Mouse (Mus musculus) heart, embryonic 14.5 days (tissue): ENCODE results near the gene Efs. TPM values are rescaled to one million over a fixed set of nuclear protein-coding genes. Genes with fewer than 3 reads are reported as not detected.
"Not testable (repeated sequence)": the region's sequence is repeated elsewhere in the genome, so short reads cannot be mapped to it uniquely, and the experiment has no call there.

Experiments used
- ATAC-seq: fragments of 200-750 bp; cut with Nextera tagmentation; 2 replicates; pipeline ENCODE4 v1.8.0; 2017; ENCODE audit warnings: low read depth, moderate TSS enrichment; ENCODE audit not compliant: insufficient number of reproducible peaks, insufficient read depth, low FRiP score
- H3K27ac ChIP-seq, 2 experiments: fragments of 200-500 bp in 1 of 2; fragments of 300-500 bp in 1 of 2; sonication (generic) in 1 of 2; replicated peaks in 1 of 2; 2 replicates each; pipeline ENCODE4 v1.5.1; 2012 to 2014; ENCODE audit warnings: low read depth in 2 of 2, low read length in 2 of 2, control low read depth in 1 of 2, mild to moderate bottlenecking in 1 of 2, mixed read lengths in 1 of 2; ENCODE audit not compliant: control insufficient read depth in 1 of 2, insufficient read depth in 1 of 2
- H3K27me3 ChIP-seq: fragments of 300-500 bp; sonication (generic); 2 replicates; pipeline ENCODE4 v1.6.1; 2014; ENCODE audit warnings: mild to moderate bottlenecking, low read length, control low read depth; ENCODE audit not compliant: control insufficient read depth, insufficient read depth
- H3K36me3 ChIP-seq: fragments of 300-500 bp; sonication (generic); 2 replicates; pipeline ENCODE4 v1.6.1; 2014; ENCODE audit warnings: mild to moderate bottlenecking, control low read depth, low read length, mixed read lengths; ENCODE audit not compliant: control insufficient read depth, insufficient read depth
- H3K4me1 ChIP-seq, 2 experiments: fragments of 200-500 bp in 1 of 2; fragments of 300-500 bp in 1 of 2; sonication (generic) in 1 of 2; 2 replicates each; pipeline ENCODE4 v1.6.1; 2012 to 2014; ENCODE audit warnings: low read length in 2 of 2, control low read depth in 1 of 2, mixed read lengths in 1 of 2; ENCODE audit not compliant: control insufficient read depth in 2 of 2, insufficient read depth in 2 of 2
- H3K4me2 ChIP-seq: fragments of 300-500 bp; sonication (generic); 2 replicates; pipeline ENCODE4 v1.6.1; 2014; ENCODE audit warnings: mild to moderate bottlenecking, low read length
- H3K4me3 ChIP-seq, 2 experiments: fragments of 200-500 bp in 1 of 2; fragments of 300-500 bp in 1 of 2; sonication (generic) in 1 of 2; 2 replicates each; pipeline ENCODE4 v1.5.1; 2012 to 2014; ENCODE audit warnings: low read length in 2 of 2, mild to moderate bottlenecking in 2 of 2, control low read depth in 1 of 2, low read depth in 1 of 2, moderate library complexity in 1 of 2; ENCODE audit not compliant: control insufficient read depth in 1 of 2, insufficient read depth in 1 of 2
- H3K9ac ChIP-seq: fragments of 300-500 bp; sonication (generic); 2 replicates; pipeline ENCODE4 v1.6.1; 2014; ENCODE audit warnings: mild to moderate bottlenecking, low read length
- H3K9me3 ChIP-seq: fragments of 300-500 bp; sonication (generic); 2 replicates; pipeline ENCODE4 v1.6.1; 2016; ENCODE audit warnings: low read length, control low read depth; ENCODE audit not compliant: control insufficient read depth
- WGBS: fragments of 180-500 bp; shearing (Covaris S2); extraction: QIAGEN DNeasy Blood & Tissue Kit; methylation state at CpG from one replicate; pipeline ENCODE4 v1.1.7; 2014; 5-methylcytosine and 5-hydroxymethylcytosine counted together
- polyA plus RNA-seq: library from polyadenylated mRNA; unstranded; fragments of >200 nt; fragmentation: Nextera tagmentation; extraction: Ambion mirVana; gene quantifications from 2 replicates; pipeline ENCODE4 v1.2.1, GENCODE M21; 2014

Gene Efs
- 12.2 and 14.6 TPM in 2 replicates for polyA plus RNA-seq

DNA sequence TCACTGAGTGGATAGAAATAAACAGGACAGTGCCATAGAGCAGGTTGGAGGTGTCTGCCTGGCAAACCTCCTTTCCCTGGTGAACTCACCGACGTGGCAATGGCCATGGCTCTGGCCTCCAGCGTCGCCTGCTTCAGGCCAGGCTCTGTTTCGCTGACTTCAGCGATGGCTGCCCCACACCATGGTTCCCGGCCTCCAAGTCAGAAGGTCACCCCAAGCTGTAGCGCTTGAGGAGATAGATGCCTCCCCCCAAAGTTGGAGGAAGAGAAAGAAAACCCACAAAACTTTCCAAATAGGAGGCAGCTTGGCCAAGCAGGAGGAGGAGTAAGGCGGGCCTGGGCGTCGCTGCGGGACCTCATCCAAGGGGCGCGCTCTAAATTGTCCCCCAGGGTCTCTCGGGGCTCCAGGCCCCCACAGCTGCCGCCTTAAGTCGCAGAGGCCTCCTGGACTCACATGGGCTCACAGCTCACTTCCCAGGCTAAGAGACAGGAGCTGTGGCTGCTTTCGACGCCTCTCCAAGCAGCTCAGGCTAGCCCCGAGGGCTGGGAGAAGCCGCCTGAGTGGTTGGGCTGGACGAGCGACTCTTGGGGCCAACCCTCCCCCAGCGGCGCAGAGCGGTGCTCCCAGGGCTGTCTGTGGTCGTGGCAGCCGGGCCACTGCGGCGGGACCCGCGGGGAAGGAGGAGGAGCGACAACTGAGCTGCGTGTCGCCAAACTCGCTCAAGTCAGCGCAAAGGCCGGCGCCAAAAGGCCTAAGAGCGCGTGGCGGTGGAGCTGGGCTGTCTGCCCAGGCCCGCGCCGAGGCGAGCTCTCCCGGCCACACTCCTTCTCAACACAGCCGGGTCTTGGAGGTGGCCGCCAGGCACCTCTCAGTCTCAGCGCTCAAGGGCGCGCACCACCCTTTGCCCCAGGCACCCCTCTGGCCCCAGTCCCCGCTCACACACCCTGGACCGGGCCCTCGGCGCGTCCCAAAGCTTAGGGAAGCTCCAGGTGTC is at the start of gene Efs:
Gene Efs, minus strand, starts transcription at position 778 of the 994 bp plus-strand sequence.
- Histone ChIP-seq H3K27me3 (peaks cover 7% of the 10 kb centered on the region), H3K4me2 (peak within 1 kb of the TSS; percentile 98)

DNA sequence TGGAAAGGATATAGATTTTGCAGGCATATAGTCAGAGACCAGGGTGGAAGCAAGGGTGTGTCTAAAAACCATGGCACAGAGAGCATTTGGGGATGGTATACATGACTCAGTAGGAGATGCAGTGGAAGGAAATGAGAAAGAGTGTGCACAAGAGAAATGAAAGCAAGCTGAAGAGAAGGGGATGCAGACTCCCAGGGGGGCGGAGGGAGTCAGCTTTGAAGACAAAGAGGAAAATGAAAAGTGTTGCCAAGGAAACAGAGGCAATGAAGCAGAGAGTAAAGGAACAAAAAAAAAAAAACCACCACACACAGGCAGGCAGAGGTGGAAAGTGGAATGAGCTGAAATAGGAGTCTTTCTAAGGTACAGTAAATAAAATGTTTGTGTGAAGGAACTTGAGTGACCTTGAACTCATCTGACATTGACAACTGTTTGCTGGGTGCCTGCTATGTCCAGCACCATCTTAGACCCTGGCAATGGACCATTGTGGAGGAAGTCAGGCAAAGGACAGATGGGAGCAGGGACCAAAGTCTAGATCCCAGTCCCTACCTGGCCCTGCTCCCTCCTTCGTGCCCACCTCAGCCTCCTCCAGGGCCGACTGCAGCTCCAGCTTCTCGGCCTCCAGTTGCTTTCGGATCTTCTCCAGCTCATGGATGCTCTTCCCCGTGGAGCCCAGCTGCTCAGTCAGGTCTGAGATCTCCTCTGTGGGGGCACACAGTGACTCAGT is 48.3 kb upstream of the Efs start:
- H3K4me2 ChIP-seq: no peak overlapping the region
- H3K4me1 ChIP-seq: peaks cover 8 to 10% of the 10 kb centered on the region in 2 experiments; a peak in 2 of 4 replicates
- H3K27ac ChIP-seq: peak overlapping the region; percentile 66 to 77
- H3K9ac ChIP-seq: peak overlapping the region; percentile 58
- H3K27me3 ChIP-seq: no peaks in the 10 kb centered on the region
- peaks cover 87% of the 10 kb centered on the region for H3K36me3 ChIP-seq
- 64% methylated on average over 6 of the region's 6 CpGs for WGBS
- no peaks in the 10 kb centered on the region for H3K9me3 ChIP-seq
- ATAC-seq: no peak
- H3K4me3 ChIP-seq: no peak overlapping the region

More for the DNA sequence above, at the start of gene Efs:
- peaks cover 9% of the 10 kb centered on the region; the same call in 1 of the 2 replicates for H3K36me3 ChIP-seq
- WGBS: 6% methylated on average over 56 of the region's 57 CpGs
- H3K27ac ChIP-seq: peak within 1 kb of the TSS; percentile 87 to 88
- peak within 1 kb of the TSS; percentile 89 for H3K9ac ChIP-seq
- ATAC-seq: peak; percentile 60
- H3K9me3 ChIP-seq: peaks cover 8% of the 10 kb centered on the region; the same call in 1 of the 2 replicates
- H3K4me3 ChIP-seq: peak within 1 kb of the TSS; percentile 49 to 61
- H3K4me1 ChIP-seq: peaks cover 24 to 34% of the 10 kb centered on the region in 2 experiments

DNA sequence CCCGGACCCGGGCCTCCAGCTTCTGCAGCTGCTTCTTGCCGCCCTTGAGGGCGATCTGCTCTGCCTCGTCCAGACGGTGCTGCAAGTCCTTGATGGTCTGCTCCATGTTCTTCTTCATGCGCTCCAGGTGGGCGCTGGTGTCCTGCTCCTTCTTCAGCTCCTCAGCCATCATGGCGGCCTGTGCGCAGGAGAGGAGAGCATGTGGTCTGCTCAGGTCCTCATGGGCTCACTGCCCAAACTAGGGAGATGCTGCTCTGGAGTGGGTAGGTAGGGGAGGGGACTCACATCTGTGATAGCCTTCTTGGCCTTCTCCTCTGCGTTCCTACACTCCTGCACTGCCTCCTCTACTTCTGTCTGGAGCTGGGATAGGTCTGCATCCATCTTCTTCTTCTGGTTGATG is 46.9 kb upstream of the Efs start:
- not testable (repeated sequence) for H3K27me3 ChIP-seq, H3K9me3 ChIP-seq, H3K9ac ChIP-seq, H3K4me2 ChIP-seq, H3K4me3 ChIP-seq, ATAC-seq
- Histone ChIP-seq H3K4me1 (peaks cover 8 to 19% of the 10 kb centered on the region in 2 experiments), H3K36me3 (peaks cover 74% of the 10 kb centered on the region), H3K27ac (peak overlapping the region; percentile 50 to 87)
- 74% methylated on average over 7 of the region's 11 CpGs for WGBS

DNA sequence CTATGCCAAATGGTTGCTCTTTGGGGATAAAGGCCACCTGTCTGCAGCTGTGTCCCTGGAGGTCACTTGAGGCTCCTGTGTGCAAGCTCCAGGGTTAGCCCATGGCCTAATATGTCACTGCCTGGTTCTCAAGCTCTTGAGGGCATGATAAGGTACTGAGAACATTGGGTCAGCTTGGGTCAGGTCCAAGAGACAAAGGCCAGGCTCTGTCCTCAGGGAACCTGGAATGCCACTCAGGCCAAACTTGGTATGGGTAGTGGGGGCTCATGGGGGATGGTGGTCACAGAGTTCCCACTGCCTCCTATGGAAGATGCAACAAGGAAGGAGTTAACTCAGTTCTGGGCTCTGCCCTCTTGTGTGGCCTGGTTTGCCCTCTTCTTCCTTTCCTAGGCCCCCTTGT is 42.4 kb upstream of the Efs start:
- Histone ChIP-seq H3K9me3 (no peaks in the 10 kb centered on the region), H3K4me1 (peaks cover 23% of the 10 kb centered on the region in 2 experiments), H3K27ac (peak overlapping the region; percentile 87 to 92), H3K36me3 (peaks cover 55% of the 10 kb centered on the region), H3K4me3 (no peak overlapping the region), H3K4me2 (no peak overlapping the region), H3K9ac (peak overlapping the region; percentile 83; the same call in 1 of the 2 replicates), H3K27me3 (no peaks in the 10 kb centered on the region)
- ATAC-seq: peak; percentile 54

DNA sequence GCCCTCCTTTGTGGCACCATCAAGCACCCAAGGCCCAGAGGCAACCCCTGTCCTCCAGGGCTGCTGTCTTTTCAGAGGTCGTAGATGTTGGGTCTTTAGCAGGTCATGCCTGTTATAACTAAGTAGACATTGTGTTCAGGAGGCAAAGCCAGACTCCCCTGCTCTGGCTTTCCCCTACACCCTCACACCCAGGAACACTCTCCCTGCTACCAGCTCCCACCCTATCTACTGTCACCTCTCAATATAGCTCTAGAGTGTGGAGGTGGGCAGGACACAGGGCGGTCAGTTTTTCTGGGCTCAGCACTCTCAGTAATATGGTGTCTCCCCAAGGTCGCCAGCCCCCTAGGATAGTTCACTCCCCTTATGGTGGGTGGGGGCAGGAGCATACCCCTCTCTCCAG is 41.9 kb upstream of the Efs start:
- Histone ChIP-seq H3K4me2 (peak overlapping the region; percentile 66), H3K9ac (peak overlapping the region; percentile 83), H3K27me3 (no peaks in the 10 kb centered on the region), H3K36me3 (peaks cover 54% of the 10 kb centered on the region), H3K4me3 (no peak overlapping the region), H3K9me3 (no peaks in the 10 kb centered on the region), H3K4me1 (peaks cover 20 to 23% of the 10 kb centered on the region in 2 experiments), H3K27ac (peak overlapping the region; percentile 87 to 92)
- 33% methylated on average over 3 of the region's 3 CpGs for WGBS
- peak; percentile 4 for ATAC-seq

DNA sequence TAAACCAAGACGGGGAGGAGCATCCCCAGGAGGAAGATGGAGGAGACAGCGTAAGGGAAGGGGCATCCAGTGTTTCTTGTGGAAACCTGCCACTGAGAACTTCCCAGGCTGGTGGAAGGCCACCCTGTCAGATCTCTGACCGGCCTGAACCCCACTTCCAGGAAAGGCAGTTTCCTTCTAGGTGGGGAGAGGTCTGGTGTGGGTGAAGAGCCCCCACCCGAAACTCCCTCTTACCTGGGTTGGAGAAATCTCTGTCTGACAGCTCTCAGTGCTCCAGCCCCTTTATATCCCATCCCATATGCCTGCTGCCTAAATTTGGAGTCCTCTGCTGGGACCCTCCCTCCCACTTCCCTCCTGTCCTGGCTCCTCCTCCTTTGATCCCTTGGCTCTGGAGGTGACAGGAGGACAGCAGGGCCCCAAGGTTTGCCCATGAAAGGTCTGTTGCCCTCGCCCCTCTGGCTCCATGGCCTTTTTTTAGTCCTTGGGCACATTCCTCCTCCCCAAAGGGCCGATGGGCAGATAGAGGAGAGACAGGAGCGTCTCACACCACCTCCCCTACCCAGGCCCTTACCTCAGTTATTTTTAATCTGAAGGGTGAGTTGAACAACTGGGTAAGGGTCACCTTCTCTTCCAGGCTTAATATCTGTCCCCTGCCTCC is 40.5 kb upstream of the Efs start, which contains the start of gene Myh6:
Gene Myh6, minus strand, starts transcription at position 608 of the 658 bp plus-strand sequence.
- Histone ChIP-seq H3K36me3 (peaks cover 54% of the 10 kb centered on the region), H3K9me3 (no peaks in the 10 kb centered on the region), H3K4me1 (peaks cover 23 to 27% of the 10 kb centered on the region in 2 experiments), H3K4me3 (peak within 1 kb of the TSS; percentile 42 to 62), H3K9ac (peak within 1 kb of the TSS; percentile 83), H3K27me3 (no peaks in the 10 kb centered on the region), H3K4me2 (peak within 1 kb of the TSS; percentile 66), H3K27ac (peak within 1 kb of the TSS; percentile 87 to 92)
- WGBS: 23% methylated on average over 7 of the region's 7 CpGs
- ATAC-seq: peak; percentile 54

DNA sequence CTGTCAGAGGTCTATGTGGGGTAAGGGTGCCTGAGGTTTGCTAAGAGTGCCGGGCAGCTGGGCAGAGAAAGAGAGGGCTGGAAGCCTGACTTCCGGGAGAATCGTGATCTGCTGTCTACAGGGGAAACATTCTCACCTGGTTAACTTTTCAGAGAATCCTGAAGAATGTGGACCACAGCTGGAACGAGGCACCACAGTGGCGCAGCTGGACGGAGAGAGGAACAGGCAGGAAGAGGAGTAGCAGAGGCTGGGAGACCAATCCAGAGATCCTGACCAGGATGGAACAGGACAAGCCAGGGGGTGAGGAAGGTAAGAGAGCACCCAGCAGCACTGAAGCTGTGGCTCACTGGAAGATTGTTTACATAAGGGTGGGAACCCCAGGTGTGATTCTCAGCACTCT is 39.7 kb upstream of the Efs start:
- Histone ChIP-seq H3K9ac (peak overlapping the region; percentile 83), H3K27ac (peak overlapping the region; percentile 87 to 92), H3K36me3 (peaks cover 54% of the 10 kb centered on the region), H3K4me1 (peaks cover 27 to 30% of the 10 kb centered on the region in 2 experiments), H3K4me2 (peak overlapping the region; percentile 66), H3K27me3 (no peaks in the 10 kb centered on the region), H3K4me3 (peak overlapping the region; percentile 42 to 62), H3K9me3 (no peaks in the 10 kb centered on the region)
- WGBS: 20% methylated on average over 6 of the region's 6 CpGs
- no peak for ATAC-seq
